Mouse (Mus musculus) heart, postnatal 14 days (tissue): ENCODE data around the gene Cfi. TPM values are rescaled to one million over a fixed set of nuclear protein-coding genes. Genes with fewer than 3 reads are reported as not detected.

Experiments
- DNase-seq, 2 experiments: peaks; one replicate each; pipeline ENCODE4 v3.0.0; 2021 to 2022
- intact Hi-C: fragments of 180-260 bp; cut with DNase I; formaldehyde crosslinking; loops from one replicate; pipeline ENCODE4 v1.15.1; 2025
- long read RNA-seq, 2 experiments: library from polyadenylated mRNA; stranded (forward); transcript quantifications; one replicate each; pipeline ENCODE4 v2.0.0; 2021
- total RNA-seq, 2 experiments: library from RNA; stranded (reverse); gene quantifications; 2 replicates each; pipeline ENCODE4 v1.2.3; 2021

Gene Cfi
- total RNA-seq: 1 to 10 TPM in 1 of 2 experiments, under 1 TPM in 1; 0.61 to 1.3 TPM
- long read RNA-seq, experiment 1: 0 reads
- long read RNA-seq, experiment 2: 0 reads

GRCm38 (mm10) chr3:129835388-129835934, at the start of gene Cfi:
Gene Cfi, plus strand, starts transcription at chr3:129835884.
- intact Hi-C loops: loop anchor here (10.0 kb wide), 1 partner anchor 879 kb away; no protein-coding TSS in a partner anchor
- no peak for DNase-seq

GRCm38 (mm10) chr3:129793801-129794200, 41.9 kb upstream of the Cfi start:
- intact Hi-C loops: no loop called here
- DNase-seq: no peak

- DNase-seq: no peak
- intact Hi-C loops: no loop called here
These were observed 38.3 kb upstream of the Cfi start for GRCm38 (mm10) chr3:129797341-129797740.

- DNase-seq: no peak
- intact Hi-C loops: no loop called here
These were observed 37.1 kb upstream of the Cfi start for GRCm38 (mm10) chr3:129798551-129798950.

- DNase-seq: no peak
- intact Hi-C loops: no loop called here
These were observed 36.7 kb upstream of the Cfi start for GRCm38 (mm10) chr3:129799011-129799410.

- DNase-seq: no peak
- intact Hi-C loops: no loop called here
These were observed 31.9 kb upstream of the Cfi start, which contains the start of gene Lrit3 for GRCm38 (mm10) chr3:129803765-129804164. Gene Lrit3, minus strand, starts transcription at chr3:129804030.

GRCm38 (mm10) chr3:129820847-129821246, 14.8 kb upstream of the Cfi start:
- DNase-seq: no peak
- intact Hi-C loops: no loop called here

- no peak for DNase-seq
- intact Hi-C loops: no loop called here
These were observed 13.9 kb upstream of the Cfi start for GRCm38 (mm10) chr3:129821736-129822135.

GRCm38 (mm10) chr3:129822206-129822775, 13.4 kb upstream of the Cfi start, which contains the start of gene Rrh:
Gene Rrh, minus strand, starts transcription at chr3:129822587.
- DNase-seq: no peak
- intact Hi-C loops: no loop called here

GRCm38 (mm10) chr3:129823293-129823692, 12.4 kb upstream of the Cfi start:
- DNase-seq: no peak
- intact Hi-C loops: no loop called here

- intact Hi-C loops: no loop called here
- peak; percentile 13 to 21 for DNase-seq
These were observed 11.5 kb upstream of the Cfi start for GRCm38 (mm10) chr3:129824146-129824545.

- DNase-seq: no peak
- intact Hi-C loops: loop anchor here (5.0 kb wide), 1 partner anchor 252 kb away; no protein-coding TSS in a partner anchor
These were observed 10.8 kb upstream of the Cfi start for GRCm38 (mm10) chr3:129824891-129825290.

GRCm38 (mm10) chr3:129826691-129827090, 9.0 kb upstream of the Cfi start:
- intact Hi-C loops: loop anchor here (5.0 kb wide), 1 partner anchor 251 kb away; no protein-coding TSS in a partner anchor
- no peak for DNase-seq

GRCm38 (mm10) chr3:129827691-129828090, 8.0 kb upstream of the Cfi start:
- intact Hi-C loops: loop anchor here (5.0 kb wide), 1 partner anchor 250 kb away; no protein-coding TSS in a partner anchor
- no peak for DNase-seq

- peak in 1 of 2 experiments; percentile 39 for DNase-seq
- intact Hi-C loops: loop anchor here (2.0 to 10.0 kb wide), 4 partner anchors 48 to 884 kb away; partner anchors contain the start of genes Casp6, Pla2g12a and Sec24b
These were observed 5.1 kb upstream of the Cfi start for GRCm38 (mm10) chr3:129830626-129831025.

- DNase-seq: peak; percentile 94 to 97
- intact Hi-C loops: loop anchor here (2.0 to 10.0 kb wide), 4 partner anchors 48 to 884 kb away; partner anchors contain the start of genes Casp6, Pla2g12a and Sec24b
These were observed 4.6 kb upstream of the Cfi start, which contains the start of gene Gar1 for GRCm38 (mm10) chr3:129831035-129831568. Gene Gar1, minus strand, starts transcription at chr3:129831396.

- no peak for DNase-seq
- intact Hi-C loops: loop anchor here (10.0 kb wide), 1 partner anchor 879 kb away; no protein-coding TSS in a partner anchor
These were observed 490 bp downstream of the Cfi start for GRCm38 (mm10) chr3:129836051-129836697.

- intact Hi-C loops: loop anchor here (10.0 kb wide), 1 partner anchor 878 kb away; no protein-coding TSS in a partner anchor
- DNase-seq: no peak
These were observed 1.3 kb downstream of the Cfi start for GRCm38 (mm10) chr3:129836965-129837364.

- no peak for DNase-seq
- intact Hi-C loops: loop anchor here (10.0 kb wide), 1 partner anchor 877 kb away; no protein-coding TSS in a partner anchor
These were observed 2.3 kb downstream of the Cfi start for GRCm38 (mm10) chr3:129838017-129838416.

- intact Hi-C loops: no loop called here
- no peak for DNase-seq
These were observed 10.2 kb downstream of the Cfi start for GRCm38 (mm10) chr3:129845868-129846267.

GRCm38 (mm10) chr3:129846846-129847245, 11.2 kb downstream of the Cfi start:
- intact Hi-C loops: no loop called here
- DNase-seq: no peak
